Mouse (Mus musculus): Measurements from ENCODE around the gene Baz2a. TPM values are rescaled to one million over a fixed set of nuclear protein-coding genes. Genes with fewer than 3 reads are reported as not detected.

The Baz2a gene
- 3.8 and 4.4 TPM in 2 replicates for polyA plus RNA-seq (2021; fragmentation: Nextera tagmentation)
- long read RNA-seq, experiment 1, partial matches to known transcripts, result 5 of 21 reads
- long read RNA-seq, experiment 1, other reads (novel, unspliced or antisense), result 16 of 21 reads
- long read RNA-seq, experiment 2, partial matches to known transcripts, result 2 of 14 reads
- long read RNA-seq, experiment 2, other reads (novel, unspliced or antisense), result 12 of 14 reads

GRCm38 (mm10) chr10:128091564-128092505 is at the start of gene Baz2a:
Baz2a (plus strand) TSS chr10:128091577.

GRCm38 (mm10) chr10:128058601-128059151 is 32.7 kb upstream of the Baz2a start, which contains the start of gene Ptges3:
Ptges3 (plus strand) TSS chr10:128058954.

GRCm38 (mm10) chr10:128082880-128083421 is 8.4 kb upstream of the Baz2a start, which contains the start of gene Atp5b:
Atp5b (plus strand) TSS chr10:128083273.

Other genes starting within 250 kb of the Baz2a start
- gene Rdh19, start 241.6 kb upstream of the Baz2a start, polyA plus RNA-seq (2021; fragmentation: Nextera tagmentation), result not detected in 2 replicates
- not detected in 2 replicates for gene Rdh16f2, start 225.1 kb upstream of the Baz2a start, polyA plus RNA-seq (2021; fragmentation: Nextera tagmentation)
- gene Rdh7, start 202.8 kb upstream of the Baz2a start, polyA plus RNA-seq (2021; fragmentation: Nextera tagmentation), result not detected in 2 replicates
- gene Sdr9c7, start 193.1 kb upstream of the Baz2a start, polyA plus RNA-seq (2021; fragmentation: Nextera tagmentation), result 0.05 TPM in 1 of 2 replicates, not detected in the other
- gene Hsd17b6, start 84.0 kb upstream of the Baz2a start, polyA plus RNA-seq (2021; fragmentation: Nextera tagmentation), result not detected in 2 replicates
- gene Prim1, start 76.4 kb upstream of the Baz2a start, polyA plus RNA-seq (2021; fragmentation: Nextera tagmentation), result 9.5 and 9.8 TPM in 2 replicates
- 767 and 841 TPM in 2 replicates for gene Naca, start 56.0 kb upstream of the Baz2a start, polyA plus RNA-seq (2021; fragmentation: Nextera tagmentation)
- 207 and 248 TPM in 2 replicates for gene Ptges3, start 32.6 kb upstream of the Baz2a start, polyA plus RNA-seq (2021; fragmentation: Nextera tagmentation)
- gene Atp5b, start 8.3 kb upstream of the Baz2a start, polyA plus RNA-seq (2021; fragmentation: Nextera tagmentation), result 1,781 and 2,018 TPM in 2 replicates
- gene Rbms2, start 88.7 kb downstream of the Baz2a start, polyA plus RNA-seq (2021; fragmentation: Nextera tagmentation), result 3.7 and 5.3 TPM in 2 replicates
- 24.5 and 25.7 TPM in 2 replicates for gene Gls2, start 102.9 kb downstream of the Baz2a start, polyA plus RNA-seq (2021; fragmentation: Nextera tagmentation)
- 9.1 and 11.8 TPM in 2 replicates for gene Spryd4, start 120.2 kb downstream of the Baz2a start, polyA plus RNA-seq (2021; fragmentation: Nextera tagmentation)
- not detected in 2 replicates for gene Mip, start 134.3 kb downstream of the Baz2a start, polyA plus RNA-seq (2021; fragmentation: Nextera tagmentation)
- 3.0 and 4.9 TPM in 2 replicates for gene Timeless, start 140.5 kb downstream of the Baz2a start, polyA plus RNA-seq (2021; fragmentation: Nextera tagmentation)
- gene Apon, start 162.5 kb downstream of the Baz2a start, polyA plus RNA-seq (2021; fragmentation: Nextera tagmentation), result not detected in 2 replicates
- 0.09 TPM in 1 of 2 replicates, not detected in the other for gene Apof, start 177.1 kb downstream of the Baz2a start, polyA plus RNA-seq (2021; fragmentation: Nextera tagmentation)
- gene Stat2, start 179.0 kb downstream of the Baz2a start, polyA plus RNA-seq (2021; fragmentation: Nextera tagmentation), result 5.0 and 5.3 TPM in 2 replicates
- gene Il23a, start 207.2 kb downstream of the Baz2a start, polyA plus RNA-seq (2021; fragmentation: Nextera tagmentation), result 0.15 TPM in 1 of 2 replicates, not detected in the other
- gene Pan2, start 211.8 kb downstream of the Baz2a start, polyA plus RNA-seq (2021; fragmentation: Nextera tagmentation), result 2.5 and 2.8 TPM in 2 replicates
- 113 and 142 TPM in 2 replicates for gene Cnpy2, start 230.9 kb downstream of the Baz2a start, polyA plus RNA-seq (2021; fragmentation: Nextera tagmentation)
- gene Cs, start 246.2 kb downstream of the Baz2a start, polyA plus RNA-seq (2021; fragmentation: Nextera tagmentation), result 189 and 199 TPM in 2 replicates